Mouse (Mus musculus) cerebellum, postnatal 14 days (tissue): ENCODE measurements at regions not wholly inside any gene's neighbourhood (a gene's known extent, or its start where the extent isn't known, plus 50 kb on each side); places are given as distances from the start of the nearest gene placed in this dataset.
A peak's percentile ranks its signal among the peaks of the same experiment; 100 is the strongest.

Experiments used
- DNase-seq, 2 experiments: peaks; one replicate each; pipeline ENCODE4 v3.0.0; 2021; ENCODE audit warnings: mixed read lengths in 2 of 2

- DNase-seq, result no peak
Measured at GRCm38 (mm10) chr3:130977921-130978700, 132.2 kb upstream of the Lef1 start.

GRCm38 (mm10) chr3:130976206-130976605 lies 134.1 kb upstream of the Lef1 start:
- no peak for DNase-seq

GRCm38 (mm10) chr3:130975291-130975690 lies 135.0 kb upstream of the Lef1 start:
- DNase-seq, result no peak

GRCm38 (mm10) chr3:130972126-130972525 lies 138.1 kb upstream of the Lef1 start:
- no peak for DNase-seq

- DNase-seq, result no peak
Measured at GRCm38 (mm10) chr3:130965275-130965674, 145.0 kb upstream of the Lef1 start.

GRCm38 (mm10) chr3:130964088-130964487 lies 146.2 kb upstream of the Lef1 start:
- no peak for DNase-seq

- DNase-seq, result peak; percentile 59 to 74
Measured at GRCm38 (mm10) chr3:130963625-130964024, 146.6 kb upstream of the Lef1 start.

- DNase-seq, result peak; percentile 46 to 58
Measured at GRCm38 (mm10) chr3:130962701-130963472, 147.4 kb upstream of the Lef1 start.

- DNase-seq, result no peak
Measured at GRCm38 (mm10) chr3:130962151-130962633, 148.1 kb upstream of the Lef1 start.

- DNase-seq, result no peak
Measured at GRCm38 (mm10) chr3:130961704-130962103, 148.6 kb upstream of the Lef1 start.

GRCm38 (mm10) chr3:130955958-130956357 lies 154.3 kb upstream of the Lef1 start:
- no peak for DNase-seq

GRCm38 (mm10) chr3:130951381-130951780 lies 158.9 kb upstream of the Lef1 start:
- no peak for DNase-seq

GRCm38 (mm10) chr3:130950872-130951271 lies 159.4 kb upstream of the Lef1 start:
- DNase-seq, result no peak

GRCm38 (mm10) chr3:130947880-130948279 lies 162.4 kb upstream of the Lef1 start:
- DNase-seq, result no peak

- no peak for DNase-seq
Measured at GRCm38 (mm10) chr3:130947277-130947606, 163.0 kb upstream of the Lef1 start.

GRCm38 (mm10) chr3:130946576-130947276 lies 163.5 kb upstream of the Lef1 start:
- peak in 1 of 2 experiments; percentile 36 for DNase-seq

- peak; percentile 59 to 65 for DNase-seq
Measured at GRCm38 (mm10) chr3:130945861-130946449, 164.3 kb upstream of the Lef1 start.

GRCm38 (mm10) chr3:130945396-130945795 lies 164.9 kb upstream of the Lef1 start:
- no peak for DNase-seq

GRCm38 (mm10) chr3:130944241-130944640 lies 166.0 kb upstream of the Lef1 start:
- DNase-seq, result no peak

- DNase-seq, result no peak
Measured at GRCm38 (mm10) chr3:130942947-130943630, 167.2 kb upstream of the Lef1 start.

- DNase-seq, result peak; percentile 73 to 74
Measured at GRCm38 (mm10) chr3:130940302-130940867, 169.9 kb upstream of the Lef1 start.

GRCm38 (mm10) chr3:130936980-130937379 lies 173.3 kb upstream of the Lef1 start:
- DNase-seq, result no peak
